Mouse (Mus musculus) kidney, embryonic 14.5 days (tissue): ENCODE data around the gene Rbm28. TPM values are rescaled to one million over a fixed set of nuclear protein-coding genes. Genes with fewer than 3 reads are reported as not detected.

Experiments
- ATAC-seq: fragments of 200-750 bp; cut with Nextera tagmentation; 2 replicates; pipeline ENCODE4 v1.8.0; 2017; ENCODE audit warnings: moderate number of reproducible peaks, mild to moderate bottlenecking, moderate TSS enrichment, moderate library complexity; ENCODE audit not compliant: low FRiP score, low TSS enrichment
- H3K27ac ChIP-seq: fragments of 300-500 bp; sonication (generic); 2 replicates; pipeline ENCODE4 v1.5.1; 2014; ENCODE audit warnings: low read depth, mild to moderate bottlenecking, low read length, moderate library complexity, mixed read lengths
- H3K27me3 ChIP-seq: fragments of 300-500 bp; sonication (generic); 2 replicates; pipeline ENCODE4 v1.6.1; 2014; ENCODE audit warnings: mild to moderate bottlenecking, low read length; ENCODE audit not compliant: control insufficient read depth, insufficient read depth
- H3K36me3 ChIP-seq: fragments of 300-500 bp; sonication (generic); 2 replicates; pipeline ENCODE4 v1.6.1; 2014; ENCODE audit warnings: low read length, mixed read lengths; ENCODE audit not compliant: control insufficient read depth, insufficient read depth
- H3K4me1 ChIP-seq: fragments of 300-500 bp; sonication (generic); 2 replicates; pipeline ENCODE4 v1.6.1; 2014; ENCODE audit warnings: low read length, mixed read lengths; ENCODE audit not compliant: control insufficient read depth, insufficient read depth
- H3K4me2 ChIP-seq: fragments of 300-500 bp; sonication (generic); replicated peaks from 2 replicates; pipeline ENCODE4 v1.6.1; 2014; ENCODE audit warnings: low read depth, mild to moderate bottlenecking, low read length
- H3K4me3 ChIP-seq: fragments of 300-500 bp; sonication (generic); 2 replicates; pipeline ENCODE4 v1.5.1; 2014; ENCODE audit warnings: mild to moderate bottlenecking, low read length
- H3K9ac ChIP-seq: fragments of 300-500 bp; sonication (generic); 2 replicates; pipeline ENCODE4 v1.6.1; 2014; ENCODE audit warnings: low read depth, mild to moderate bottlenecking, low read length, moderate library complexity
- H3K9me3 ChIP-seq: fragments of 300-500 bp; sonication (generic); 2 replicates; pipeline ENCODE4 v1.6.1; 2016; ENCODE audit warnings: low read length; ENCODE audit not compliant: control insufficient read depth
- WGBS: fragments of 180-500 bp; shearing (Covaris S2); extraction: QIAGEN DNeasy Blood & Tissue Kit; methylation state at CpG from one replicate; pipeline ENCODE4 v1.1.7; 2014; 5-methylcytosine and 5-hydroxymethylcytosine counted together
- polyA plus RNA-seq: library from polyadenylated mRNA; unstranded; fragments of >200 nt; fragmentation: Nextera tagmentation; extraction: Ambion mirVana; gene quantifications from 2 replicates; pipeline ENCODE4 v1.2.1, GENCODE M21; 2014

The Rbm28 gene
- polyA plus RNA-seq, 1 experiment from 2014 or later: 65.8 TPM

- Histone ChIP-seq H3K9ac (no peak overlapping the region), H3K36me3 (peaks cover 2% of the 10 kb centered on the region; the same call in 1 of the 2 replicates), H3K4me2 (peak overlapping the region; percentile 38), H3K27ac (no peak overlapping the region), H3K4me3 (peak overlapping the region; percentile 28), H3K27me3 (no peaks in the 10 kb centered on the region), H3K9me3 (no peaks in the 10 kb centered on the region), H3K4me1 (0 out of 2 replicates have a peak, but pooled peaks cover 4% of the 10 kb centered on the region)
- peak; percentile 84 for ATAC-seq
- WGBS: 12% methylated on average over 25 of the region's 25 CpGs
Measured at GRCm38 (mm10) chr6:29198309-29199222, 33.8 kb upstream of the Rbm28 start.

GRCm38 (mm10) chr6:29195846-29196698, 31.3 kb upstream of the Rbm28 start:
- WGBS: 81% methylated on average over 5 of the region's 5 CpGs
- no peaks in the 10 kb centered on the region; the same call in 1 of the 2 replicates for H3K36me3 ChIP-seq
- no peak overlapping the region for H3K4me2 ChIP-seq
- no peak overlapping the region for H3K27ac ChIP-seq
- ATAC-seq: no peak
- H3K4me1 ChIP-seq: 0 out of 2 replicates have a peak, but pooled peaks cover 4% of the 10 kb centered on the region
- no peak overlapping the region for H3K9ac ChIP-seq
- H3K4me3 ChIP-seq: no peak overlapping the region
- peaks cover under 1% of the 10 kb centered on the region; the same call in 1 of the 2 replicates for H3K27me3 ChIP-seq
- no peaks in the 10 kb centered on the region for H3K9me3 ChIP-seq

GRCm38 (mm10) chr6:29195146-29195545, 30.3 kb upstream of the Rbm28 start:
- no peak for ATAC-seq
- H3K27me3 ChIP-seq: peaks cover 3% of the 10 kb centered on the region; the same call in 1 of the 2 replicates

GRCm38 (mm10) chr6:29193961-29194750, 29.4 kb upstream of the Rbm28 start:
- no peaks in the 10 kb centered on the region for H3K36me3 ChIP-seq
- ATAC-seq: no peak
- H3K4me3 ChIP-seq: no peak overlapping the region
- H3K4me2 ChIP-seq: no peak overlapping the region
- H3K9me3 ChIP-seq: no peaks in the 10 kb centered on the region
- H3K9ac ChIP-seq: no peak overlapping the region
- WGBS: 74% methylated on average over 15 of the region's 15 CpGs
- H3K27me3 ChIP-seq: peaks cover 3% of the 10 kb centered on the region; the same call in 1 of the 2 replicates
- H3K27ac ChIP-seq: no peak overlapping the region
- 0 out of 2 replicates have a peak, but pooled peaks cover 4% of the 10 kb centered on the region for H3K4me1 ChIP-seq

More at GRCm38 (mm10) chr6:29195146-29195545, 30.3 kb upstream of the Rbm28 start:
- Histone ChIP-seq H3K9ac (no peak overlapping the region), H3K36me3 (no peaks in the 10 kb centered on the region), H3K4me1 (0 out of 2 replicates have a peak, but pooled peaks cover 4% of the 10 kb centered on the region), H3K9me3 (no peaks in the 10 kb centered on the region), H3K4me3 (no peak overlapping the region), H3K27ac (no peak overlapping the region), H3K4me2 (no peak overlapping the region)
- WGBS: 86% methylated on average over 5 of the region's 5 CpGs

GRCm38 (mm10) chr6:29187936-29188335, 23.1 kb upstream of the Rbm28 start:
- H3K4me2 ChIP-seq: no peak overlapping the region
- H3K9ac ChIP-seq: no peak overlapping the region
- H3K9me3 ChIP-seq: no peaks in the 10 kb centered on the region
- 77% methylated on average over 1 of the region's 1 CpGs for WGBS
- H3K4me3 ChIP-seq: no peak overlapping the region
- H3K4me1 ChIP-seq: no peaks in the 10 kb centered on the region
- peaks cover 3% of the 10 kb centered on the region; the same call in 1 of the 2 replicates for H3K27me3 ChIP-seq
- ATAC-seq: no peak
- no peak overlapping the region for H3K27ac ChIP-seq
- H3K36me3 ChIP-seq: no peaks in the 10 kb centered on the region

GRCm38 (mm10) chr6:29179843-29180242, 15.0 kb upstream of the Rbm28 start:
- WGBS: 49% methylated on average over 8 of the region's 8 CpGs
- peak overlapping the region; percentile 61 for H3K4me3 ChIP-seq
- H3K27ac ChIP-seq: no peak overlapping the region
- H3K27me3 ChIP-seq: peaks cover 17% of the 10 kb centered on the region; the same call in 1 of the 2 replicates
- peak overlapping the region; percentile 71; the same call in 1 of the 2 replicates for H3K9ac ChIP-seq
- ATAC-seq: no peak
- 0 out of 2 replicates have a peak, but pooled peaks cover 4% of the 10 kb centered on the region for H3K4me1 ChIP-seq
- H3K36me3 ChIP-seq: no peaks in the 10 kb centered on the region
- peak overlapping the region; percentile 97 for H3K4me2 ChIP-seq
- no peaks in the 10 kb centered on the region for H3K9me3 ChIP-seq

GRCm38 (mm10) chr6:29178888-29179658, 14.3 kb upstream of the Rbm28 start, which contains the start of gene Prrt4:
TSS of gene Prrt4 (minus strand) at chr6:29179584.
- 0 out of 2 replicates have a peak within 1 kb of the TSS, but pooled peaks have one; percentile 37 for H3K27ac ChIP-seq
- peak within 1 kb of the TSS; percentile 61 for H3K4me3 ChIP-seq
- H3K9me3 ChIP-seq: no peaks in the 10 kb centered on the region
- H3K27me3 ChIP-seq: peaks cover 20% of the 10 kb centered on the region; the same call in 1 of the 2 replicates
- 0 out of 2 replicates have a peak, but pooled peaks cover 4% of the 10 kb centered on the region for H3K4me1 ChIP-seq
- peak; percentile 63 for ATAC-seq
- H3K36me3 ChIP-seq: no peaks in the 10 kb centered on the region
- peak within 1 kb of the TSS; percentile 97 for H3K4me2 ChIP-seq
- H3K9ac ChIP-seq: peak within 1 kb of the TSS; percentile 71
- 1% methylated on average over 73 of the region's 79 CpGs for WGBS
